Mouse (Mus musculus) liver, embryonic 14.5 days (tissue): Measurements from ENCODE around the gene C2cd3.

Experiments
- CTCF ChIP-seq: IDR thresholded peaks from 2 replicates; pipeline ENCODE4 v1.5.1; 2016; ENCODE audit warnings: antibody characterized with exemption, low read depth, control low read depth
- EP300 ChIP-seq: IDR thresholded peaks from 2 replicates; pipeline ENCODE4 v1.6.1; 2016; ENCODE audit warnings: antibody characterized with exemption, low read depth

GRCm38 (mm10) chr7:100469502-100469901 is 97.5 kb downstream of the C2cd3 start:
- TF ChIP-seq CTCF (no peak), EP300 (no peak)
